Mouse (Mus musculus): ENCODE data around the gene Ankrd6. TPM values are rescaled to one million over a fixed set of nuclear protein-coding genes. Genes with fewer than 3 reads are reported as not detected.

Gene Ankrd6
- total and polyA plus RNA-seq, 3 experiments, result 1.1 to 4.9 (median 4.1) TPM

GRCm38 (mm10) chr4:32889996-32890734 is 60.5 kb downstream of the Ankrd6 start:
- Histone ChIP-seq H3K4me3 (no peak overlapping the region), H3K79me2 (replicated peaks; ENCODE audit: control insufficient read depth, insufficient read depth, low read length) (no peaks in the 10 kb centered on the region), H3K4me1 (ENCODE audit: control insufficient read depth, insufficient read depth, low read length) (peaks cover 5% of the 10 kb centered on the region), H3K27ac (peak overlapping the region; percentile 51), H3K9ac (ENCODE audit: low read depth, low read length) (no peak overlapping the region), H3K27me3 (ENCODE audit: control insufficient read depth, insufficient read depth, low read length) (no peaks in the 10 kb centered on the region), H3K36me3 (ENCODE audit: control insufficient read depth, insufficient read depth, low read length) (no peaks in the 10 kb centered on the region)
- WGBS, result 34% methylated on average over 10 of the region's 10 CpGs
- intact Hi-C loops (cut with DNase I), result no loop called here
- peak; percentile 20 to 45 for DNase-seq
- TF ChIP-seq POLR2A (IDR thresholded peaks at IDR 0.05; ENCODE audit: insufficient read depth, low read depth, low read length) (peak; percentile 37; the same call in 1 of the 2 replicates), CTCF (IDR thresholded peaks at IDR 0.05) (no peak)

- H3K27ac ChIP-seq, result peak overlapping the region; percentile 51
- no peaks in the 10 kb centered on the region for H3K79me2 ChIP-seq (replicated peaks; ENCODE audit: control insufficient read depth, insufficient read depth, low read length)
- peaks cover 5% of the 10 kb centered on the region for H3K4me1 ChIP-seq (ENCODE audit: control insufficient read depth, insufficient read depth, low read length)
- TF ChIP-seq CTCF (IDR thresholded peaks at IDR 0.05) (no peak), POLR2A (IDR thresholded peaks at IDR 0.05; ENCODE audit: insufficient read depth, low read depth, low read length) (no peak), EP300 (IDR thresholded peaks at IDR 0.05; ENCODE audit: insufficient read depth, low read depth, low read length) (no peak)
- H3K4me3 ChIP-seq, result peak overlapping the region; percentile 13; the same call in 1 of the 2 replicates
- H3K9ac ChIP-seq (ENCODE audit: low read depth, low read length), result no peak overlapping the region
- peak; percentile 62 to 71 for DNase-seq
- whole genome bisulfite sequencing, result 6% methylated on average over 11 of the region's 11 CpGs
- intact Hi-C loops (cut with DNase I), result no loop called here
- H3K36me3 ChIP-seq (ENCODE audit: control insufficient read depth, insufficient read depth, low read length), result no peaks in the 10 kb centered on the region
- H3K27me3 ChIP-seq (ENCODE audit: control insufficient read depth, insufficient read depth, low read length), result no peaks in the 10 kb centered on the region
Measured at GRCm38 (mm10) chr4:32889246-32889645, 61.4 kb downstream of the Ankrd6 start.

- Histone ChIP-seq H3K27ac (no peak overlapping the region), H3K79me2 (replicated peaks; ENCODE audit: control insufficient read depth, insufficient read depth, low read length) (no peaks in the 10 kb centered on the region), H3K9ac (ENCODE audit: low read depth, low read length) (no peak overlapping the region), H3K4me3 (no peak overlapping the region), H3K4me1 (ENCODE audit: control insufficient read depth, insufficient read depth, low read length) (peaks cover 5% of the 10 kb centered on the region), H3K36me3 (ENCODE audit: control insufficient read depth, insufficient read depth, low read length) (no peaks in the 10 kb centered on the region), H3K27me3 (ENCODE audit: control insufficient read depth, insufficient read depth, low read length) (no peaks in the 10 kb centered on the region)
- no peak for TF ChIP-seq EP300 (IDR thresholded peaks at IDR 0.05; ENCODE audit: insufficient read depth, low read depth, low read length)
- no peak for TF ChIP-seq CTCF (IDR thresholded peaks at IDR 0.05)
- TF ChIP-seq POLR2A (IDR thresholded peaks at IDR 0.05; ENCODE audit: insufficient read depth, low read depth, low read length), result no peak
- intact Hi-C loops (cut with DNase I), result no loop called here
- WGBS, result 91% methylated on average over 3 of the region's 3 CpGs
- no peak for DNase-seq
Measured at GRCm38 (mm10) chr4:32886479-32886878, 64.2 kb downstream of the Ankrd6 start.

GRCm38 (mm10) chr4:32884599-32884998 is 66.0 kb downstream of the Ankrd6 start:
- H3K79me2 ChIP-seq (replicated peaks; ENCODE audit: control insufficient read depth, insufficient read depth, low read length), result no peaks in the 10 kb centered on the region
- 78% methylated on average over 9 of the region's 9 CpGs for WGBS
- H3K4me1 ChIP-seq (ENCODE audit: control insufficient read depth, insufficient read depth, low read length), result peaks cover 2% of the 10 kb centered on the region
- no peak for DNase-seq
- H3K27ac ChIP-seq, result no peak overlapping the region
- H3K9ac ChIP-seq (ENCODE audit: low read depth, low read length), result no peak overlapping the region
- no peak overlapping the region for H3K4me3 ChIP-seq
- no peaks in the 10 kb centered on the region for H3K27me3 ChIP-seq (ENCODE audit: control insufficient read depth, insufficient read depth, low read length)
- H3K36me3 ChIP-seq (ENCODE audit: control insufficient read depth, insufficient read depth, low read length), result no peaks in the 10 kb centered on the region
- intact Hi-C loops (cut with DNase I), result no loop called here
- TF ChIP-seq EP300 (IDR thresholded peaks at IDR 0.05; ENCODE audit: insufficient read depth, low read depth, low read length) (no peak), POLR2A (IDR thresholded peaks at IDR 0.05; ENCODE audit: insufficient read depth, low read depth, low read length) (no peak), CTCF (IDR thresholded peaks at IDR 0.05) (no peak)

GRCm38 (mm10) chr4:32881001-32881400 is 69.6 kb downstream of the Ankrd6 start:
- 84% methylated on average over 4 of the region's 4 CpGs for WGBS
- intact Hi-C loops (cut with DNase I), result no loop called here
- H3K9ac ChIP-seq (ENCODE audit: low read depth, low read length), result no peak overlapping the region
- TF ChIP-seq CTCF (IDR thresholded peaks at IDR 0.05), result no peak
- no peak overlapping the region for H3K4me3 ChIP-seq
- no peaks in the 10 kb centered on the region for H3K27me3 ChIP-seq (ENCODE audit: control insufficient read depth, insufficient read depth, low read length)
- H3K36me3 ChIP-seq (ENCODE audit: control insufficient read depth, insufficient read depth, low read length), result no peaks in the 10 kb centered on the region
- H3K27ac ChIP-seq, result no peak overlapping the region
- DNase-seq, result no peak
- no peaks in the 10 kb centered on the region for H3K79me2 ChIP-seq (replicated peaks; ENCODE audit: control insufficient read depth, insufficient read depth, low read length)
- no peaks in the 10 kb centered on the region for H3K4me1 ChIP-seq (ENCODE audit: control insufficient read depth, insufficient read depth, low read length)

- H3K27me3 ChIP-seq (ENCODE audit: control insufficient read depth, insufficient read depth, low read length), result no peaks in the 10 kb centered on the region
- TF ChIP-seq EP300 (IDR thresholded peaks at IDR 0.05; ENCODE audit: insufficient read depth, low read depth, low read length) (no peak), POLR2A (IDR thresholded peaks at IDR 0.05; ENCODE audit: insufficient read depth, low read depth, low read length) (no peak), CTCF (IDR thresholded peaks at IDR 0.05) (no peak)
- H3K36me3 ChIP-seq (ENCODE audit: control insufficient read depth, insufficient read depth, low read length), result no peaks in the 10 kb centered on the region
- H3K27ac ChIP-seq, result no peak overlapping the region
- H3K4me3 ChIP-seq, result no peak overlapping the region
- 86% methylated on average over 4 of the region's 4 CpGs for WGBS
- no peak for DNase-seq
- no peak overlapping the region for H3K9ac ChIP-seq (ENCODE audit: low read depth, low read length)
- H3K79me2 ChIP-seq (replicated peaks; ENCODE audit: control insufficient read depth, insufficient read depth, low read length), result no peaks in the 10 kb centered on the region
- no peaks in the 10 kb centered on the region for H3K4me1 ChIP-seq (ENCODE audit: control insufficient read depth, insufficient read depth, low read length)
- intact Hi-C loops (cut with DNase I), result no loop called here
Measured at GRCm38 (mm10) chr4:32874669-32875068, 76.0 kb downstream of the Ankrd6 start.
